Comparison of ENCODE assay signal across 10 mouse cellular contexts in genomic region chr1:74016618-74017017, GRCm38 (mm10).
DNase-seq lines count a peak whose midpoint lies in the region; ATAC-seq and TF ChIP-seq lines count a peak whose summit lies in the region.
"Had no signal": no experiment of that assay in that cellular context is flagged by ENCODE, and none has a peak within 500 bp of the region (broad histone marks: within the 10 kb centered on the region; RNA-seq: fewer than 3 reads in every experiment).

No protein-coding gene starts in this region.

- peak; percentile 46 for DNase-seq in hindbrain, postnatal 0 days (ENCODE audit: low spot score)
- no peak for DNase-seq in hindbrain, embryonic 11.5 days (ENCODE audit: low spot score)
- peak; percentile 83 for DNase-seq in adipocyte (ENCODE audit: low spot score)
- DNase-seq in lung, adult 2 months = peak; percentile 59
- DNase-seq in gastrocnemius, postnatal 10 days = no peak
- DNase-seq in natural killer cell, adult 2 months (ENCODE audit: low spot score in 2 of 2) = no peak
- DNase-seq: embryo, embryonic 11 days had no signal

- H3K27ac ChIP-seq in hindbrain, postnatal 0 days = no peak overlapping the region
- H3K27ac ChIP-seq in hindbrain, embryonic 11.5 days (ENCODE audit: low read depth, low read length) = no peak overlapping the region
- H3K27ac ChIP-seq in heart, embryonic 14.5 days (replicated peaks in 1 of 2; ENCODE audit: control insufficient read depth in 1 of 2, insufficient read depth in 1 of 2, low read depth in 2 of 2, low read length in 2 of 2) = peak overlapping the region; percentile 46 to 68

- TF ChIP-seq POLR2A in lung, adult 2 months (IDR thresholded peaks at IDR 0.05; ENCODE audit: borderline replicate concordance, extremely low read depth, low read depth, low read length) = 0 out of 2 replicates have a peak, but pooled peaks have one; percentile 25

- no peaks in the 10 kb centered on the region for H3K36me3 ChIP-seq in hindbrain, postnatal 0 days (ENCODE audit: insufficient read depth, low read length)
- no peaks in the 10 kb centered on the region for H3K36me3 ChIP-seq in hindbrain, embryonic 11.5 days (ENCODE audit: control insufficient read depth, insufficient read depth, low read length)
- peaks cover 33% of the 10 kb centered on the region for H3K36me3 ChIP-seq in heart, embryonic 14.5 days (ENCODE audit: control insufficient read depth, insufficient read depth, low read length)

- no peak overlapping the region for H3K4me3 ChIP-seq in hindbrain, postnatal 0 days (ENCODE audit: low read length)
- no peak overlapping the region for H3K4me3 ChIP-seq in hindbrain, embryonic 11.5 days (ENCODE audit: low read depth, low read length)
- no peak overlapping the region for H3K4me3 ChIP-seq in heart, embryonic 14.5 days (ENCODE audit: control insufficient read depth in 1 of 2, insufficient read depth in 1 of 2, low read depth in 1 of 2, low read length in 2 of 2)
- H3K4me3 ChIP-seq in lung, adult 2 months (replicated peaks; ENCODE audit: extremely low read depth, low read depth, low read length) = no peak overlapping the region

- WGBS in hindbrain, postnatal 0 days = 67% methylated on average over 5 of the region's 5 CpGs
- 87% methylated on average over 5 of the region's 5 CpGs for WGBS in hindbrain, embryonic 11.5 days
- 38% methylated on average over 5 of the region's 5 CpGs for WGBS in heart, embryonic 14.5 days
- 36% methylated on average over 5 of the region's 5 CpGs for WGBS in lung, adult 2 months

- H3K4me2 ChIP-seq in hindbrain, postnatal 0 days (ENCODE audit: low read depth, low read length) = no peak overlapping the region
- H3K4me2 ChIP-seq in hindbrain, embryonic 11.5 days (replicated peaks; ENCODE audit: low read depth, low read length) = no peak overlapping the region
- H3K4me2 ChIP-seq in heart, embryonic 14.5 days (ENCODE audit: low read length) = no peak overlapping the region

- no peak overlapping the region for H3K9ac ChIP-seq in hindbrain, postnatal 0 days (replicated peaks; ENCODE audit: low read length)
- no peak overlapping the region for H3K9ac ChIP-seq in hindbrain, embryonic 11.5 days (ENCODE audit: low read depth, low read length)
- H3K9ac ChIP-seq in heart, embryonic 14.5 days (ENCODE audit: low read length) = peak overlapping the region; percentile 60; the same call in 1 of the 2 replicates

- no peaks in the 10 kb centered on the region for H3K9me3 ChIP-seq in hindbrain, postnatal 0 days (ENCODE audit: low read length)
- no peaks in the 10 kb centered on the region for H3K9me3 ChIP-seq in hindbrain, embryonic 11.5 days (ENCODE audit: control insufficient read depth, low read length)
- no peaks in the 10 kb centered on the region for H3K9me3 ChIP-seq in heart, embryonic 14.5 days (ENCODE audit: control insufficient read depth, low read length)

- no peak for TF ChIP-seq CTCF in hindbrain, postnatal 0 days (IDR thresholded peaks at IDR 0.05; ENCODE audit: low read depth)
- no peak for TF ChIP-seq CTCF in lung, adult 2 months (IDR thresholded peaks at IDR 0.05; ENCODE audit: insufficient read depth, low read length)

- no peak for ATAC-seq in hindbrain, postnatal 0 days
- ATAC-seq in hindbrain, embryonic 11.5 days (ENCODE audit: low FRiP score) = no peak
- no peak for ATAC-seq in heart, embryonic 14.5 days (ENCODE audit: insufficient number of reproducible peaks, insufficient read depth, low FRiP score, low read depth)
- no peak for ATAC-seq in megakaryocyte-erythroid progenitor cell, adult 5-6 weeks (replicated peaks; ENCODE audit: low FRiP score, low TSS enrichment, poor library complexity, severe bottlenecking)
- ATAC-seq: inflammation-experienced regulatory T-cells, adult 6 months had no signal

- no peaks in the 10 kb centered on the region; the same call in 1 of the 2 replicates for H3K27me3 ChIP-seq in hindbrain, postnatal 0 days (ENCODE audit: insufficient read depth, low read length)
- H3K27me3 ChIP-seq in hindbrain, embryonic 11.5 days (ENCODE audit: control insufficient read depth, insufficient read depth, low read length) = no peaks in the 10 kb centered on the region
- no peaks in the 10 kb centered on the region for H3K27me3 ChIP-seq in heart, embryonic 14.5 days (ENCODE audit: control insufficient read depth, insufficient read depth, low read length)

- no peaks in the 10 kb centered on the region; the same call in 1 of the 2 replicates for H3K4me1 ChIP-seq in hindbrain, postnatal 0 days (ENCODE audit: insufficient read depth, low read length)
- no peaks in the 10 kb centered on the region for H3K4me1 ChIP-seq in hindbrain, embryonic 11.5 days (replicated peaks; ENCODE audit: control insufficient read depth, insufficient read depth, low read length)
- peaks cover 54 to 85% of the 10 kb centered on the region in 2 experiments for H3K4me1 ChIP-seq in heart, embryonic 14.5 days (ENCODE audit: control insufficient read depth in 2 of 2, insufficient read depth in 2 of 2, low read length in 2 of 2)
- H3K4me1 ChIP-seq in lung, adult 2 months (ENCODE audit: control insufficient read depth, insufficient read depth, low read length) = peaks cover 71% of the 10 kb centered on the region

Comparison
In these comparisons a context has a peak if more than half of its experiments do, and no peak if none do; other contexts are left out.
1. DNase-seq: peak in hindbrain, postnatal 0 days (single experiment), adipocyte (single experiment) and lung, adult 2 months (single experiment); none in hindbrain, embryonic 11.5 days (single experiment), gastrocnemius, postnatal 10 days (single experiment) and natural killer cell, adult 2 months (0 of 2).
2. H3K27ac ChIP-seq: peak in heart, embryonic 14.5 days (2 of 2); none in hindbrain, postnatal 0 days (single experiment) and hindbrain, embryonic 11.5 days (single experiment).